Mouse (Mus musculus): ENCODE data around the gene Palm2. TPM values are rescaled to one million over a fixed set of nuclear protein-coding genes. Genes with fewer than 3 reads are reported as not detected.

Palm2 gene
- polyA plus RNA-seq, 2 experiments, result 2.7 to 5.3 TPM

GRCm38 (mm10) chr4:57436286-57436685 lies 2.2 kb downstream of the Palm2 start:
- ATAC-seq (ENCODE audit: low FRiP score, low read depth) (no peak), DNase-seq (ENCODE audit: low spot score) (no peak)
- Histone ChIP-seq H3K4me3 (replicated peaks; ENCODE audit: low read length) (no peak overlapping the region), H3K9ac (ENCODE audit: low read depth, low read length, severe bottlenecking) (no peak overlapping the region), H3K27ac (replicated peaks; ENCODE audit: low read depth, low read length) (no peak overlapping the region), H3K27me3 (ENCODE audit: control insufficient read depth, insufficient read depth, low read length) (peaks cover 24% of the 10 kb centered on the region; the same call in 1 of the 2 replicates), H3K36me3 (ENCODE audit: control insufficient read depth, insufficient read depth, low read length) (no peaks in the 10 kb centered on the region), H3K4me2 (replicated peaks; ENCODE audit: low read depth, low read length, severe bottlenecking) (no peak overlapping the region), H3K4me1 (ENCODE audit: control insufficient read depth, insufficient read depth, low read length) (peaks cover 4% of the 10 kb centered on the region), H3K9me3 (ENCODE audit: control insufficient read depth, low read length) (no peaks in the 10 kb centered on the region)
- WGBS, result 54% methylated on average over 4 of the region's 4 CpGs
- no peak for TF ChIP-seq POLR2A (IDR thresholded peaks at IDR 0.05; ENCODE audit: borderline replicate concordance, extremely low read depth, insufficient read depth, insufficient read length)

- TF ChIP-seq POLR2A (IDR thresholded peaks at IDR 0.05; ENCODE audit: borderline replicate concordance, extremely low read depth, insufficient read depth, insufficient read length), result no peak
- no peak overlapping the region for H3K9ac ChIP-seq (ENCODE audit: low read depth, low read length, severe bottlenecking)
- 80% methylated on average over 2 of the region's 2 CpGs for WGBS
- no peak overlapping the region for H3K4me2 ChIP-seq (replicated peaks; ENCODE audit: low read depth, low read length, severe bottlenecking)
- H3K9me3 ChIP-seq (ENCODE audit: control insufficient read depth, low read length), result no peaks in the 10 kb centered on the region
- DNase-seq (ENCODE audit: low spot score) (no peak), ATAC-seq (ENCODE audit: low FRiP score, low read depth) (no peak)
- no peak overlapping the region for H3K27ac ChIP-seq (replicated peaks; ENCODE audit: low read depth, low read length)
- H3K36me3 ChIP-seq (ENCODE audit: control insufficient read depth, insufficient read depth, low read length), result no peaks in the 10 kb centered on the region
- no peak overlapping the region for H3K4me3 ChIP-seq (replicated peaks; ENCODE audit: low read length)
- H3K27me3 ChIP-seq (ENCODE audit: control insufficient read depth, insufficient read depth, low read length), result no peaks in the 10 kb centered on the region
- H3K4me1 ChIP-seq (ENCODE audit: control insufficient read depth, insufficient read depth, low read length), result no peaks in the 10 kb centered on the region
These were observed 12.0 kb downstream of the Palm2 start for GRCm38 (mm10) chr4:57446082-57446481.

- 83% methylated on average over 4 of the region's 4 CpGs for WGBS
- TF ChIP-seq POLR2A (IDR thresholded peaks at IDR 0.05; ENCODE audit: borderline replicate concordance, extremely low read depth, insufficient read depth, insufficient read length), result no peak
These were observed 12.9 kb downstream of the Palm2 start for GRCm38 (mm10) chr4:57446854-57447444.

GRCm38 (mm10) chr4:57451896-57452295 lies 17.8 kb downstream of the Palm2 start:
- 17% methylated on average over 3 of the region's 3 CpGs for WGBS
- no peaks in the 10 kb centered on the region for H3K27me3 ChIP-seq (ENCODE audit: control insufficient read depth, insufficient read depth, low read length)
- no peak overlapping the region for H3K27ac ChIP-seq (replicated peaks; ENCODE audit: low read depth, low read length)
- no peak overlapping the region for H3K9ac ChIP-seq (ENCODE audit: low read depth, low read length, severe bottlenecking)
- no peaks in the 10 kb centered on the region for H3K36me3 ChIP-seq (ENCODE audit: control insufficient read depth, insufficient read depth, low read length)
- no peak overlapping the region for H3K4me3 ChIP-seq (replicated peaks; ENCODE audit: low read length)
- TF ChIP-seq POLR2A (IDR thresholded peaks at IDR 0.05; ENCODE audit: borderline replicate concordance, extremely low read depth, insufficient read depth, insufficient read length), result no peak
- DNase-seq (ENCODE audit: low spot score) (peak; percentile 55), ATAC-seq (ENCODE audit: low FRiP score, low read depth) (no peak)
- H3K4me2 ChIP-seq (replicated peaks; ENCODE audit: low read depth, low read length, severe bottlenecking), result no peak overlapping the region
- no peaks in the 10 kb centered on the region for H3K9me3 ChIP-seq (ENCODE audit: control insufficient read depth, low read length)
- H3K4me1 ChIP-seq (ENCODE audit: control insufficient read depth, insufficient read depth, low read length), result no peaks in the 10 kb centered on the region

More at GRCm38 (mm10) chr4:57446854-57447444, 12.9 kb downstream of the Palm2 start:
- Histone ChIP-seq H3K4me1 (ENCODE audit: control insufficient read depth, insufficient read depth, low read length) (no peaks in the 10 kb centered on the region), H3K4me2 (replicated peaks; ENCODE audit: low read depth, low read length, severe bottlenecking) (no peak overlapping the region), H3K36me3 (ENCODE audit: control insufficient read depth, insufficient read depth, low read length) (no peaks in the 10 kb centered on the region), H3K4me3 (replicated peaks; ENCODE audit: low read length) (no peak overlapping the region), H3K27ac (replicated peaks; ENCODE audit: low read depth, low read length) (no peak overlapping the region), H3K9me3 (ENCODE audit: control insufficient read depth, low read length) (no peaks in the 10 kb centered on the region), H3K9ac (ENCODE audit: low read depth, low read length, severe bottlenecking) (no peak overlapping the region), H3K27me3 (ENCODE audit: control insufficient read depth, insufficient read depth, low read length) (no peaks in the 10 kb centered on the region)
- DNase-seq (ENCODE audit: low spot score) (no peak), ATAC-seq (ENCODE audit: low FRiP score, low read depth) (no peak)

GRCm38 (mm10) chr4:57452661-57453060 lies 18.6 kb downstream of the Palm2 start:
- Histone ChIP-seq H3K9me3 (ENCODE audit: control insufficient read depth, low read length) (no peaks in the 10 kb centered on the region), H3K36me3 (ENCODE audit: control insufficient read depth, insufficient read depth, low read length) (no peaks in the 10 kb centered on the region), H3K4me2 (replicated peaks; ENCODE audit: low read depth, low read length, severe bottlenecking) (no peak overlapping the region), H3K4me3 (replicated peaks; ENCODE audit: low read length) (no peak overlapping the region), H3K9ac (ENCODE audit: low read depth, low read length, severe bottlenecking) (no peak overlapping the region), H3K27me3 (ENCODE audit: control insufficient read depth, insufficient read depth, low read length) (no peaks in the 10 kb centered on the region), H3K27ac (replicated peaks; ENCODE audit: low read depth, low read length) (no peak overlapping the region), H3K4me1 (ENCODE audit: control insufficient read depth, insufficient read depth, low read length) (no peaks in the 10 kb centered on the region)
- TF ChIP-seq POLR2A (IDR thresholded peaks at IDR 0.05; ENCODE audit: borderline replicate concordance, extremely low read depth, insufficient read depth, insufficient read length), result no peak
- ATAC-seq (ENCODE audit: low FRiP score, low read depth) (no peak), DNase-seq (ENCODE audit: low spot score) (no peak)
- WGBS, result 93% methylated on average over 5 of the region's 5 CpGs

Measured in limb, embryonic 14.5 days (tissue).